Mouse (Mus musculus) retina, embryonic 14.5 days (tissue): ENCODE measurements around the gene Ap2b1.

Experiments
- DNase-seq: peaks from one replicate; pipeline ENCODE4 v3.0.0-alpha.2; 2015; ENCODE audit warnings: low spot score

Ap2b1 gene

DNA sequence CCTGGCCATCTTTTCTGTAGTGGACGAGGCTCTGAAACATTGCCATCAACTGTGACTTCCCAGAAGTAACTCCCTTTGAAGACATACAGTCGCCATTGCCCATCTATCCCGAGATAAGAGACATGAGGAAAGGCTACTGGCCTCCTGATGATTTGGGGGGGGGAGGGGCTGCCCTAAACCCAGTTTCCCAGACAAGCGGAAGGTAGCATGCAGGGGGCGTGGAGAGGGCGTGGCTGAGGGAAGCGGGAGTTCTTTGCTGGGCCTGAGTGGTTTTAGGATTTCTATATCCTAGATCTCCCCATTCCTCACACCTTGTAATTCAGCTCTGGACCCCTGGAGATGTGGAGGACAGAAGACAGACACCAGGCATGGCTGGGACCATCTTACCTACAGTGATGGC, 145.0 kb downstream of the Ap2b1 start:
- DNase-seq, result no peak

DNA sequence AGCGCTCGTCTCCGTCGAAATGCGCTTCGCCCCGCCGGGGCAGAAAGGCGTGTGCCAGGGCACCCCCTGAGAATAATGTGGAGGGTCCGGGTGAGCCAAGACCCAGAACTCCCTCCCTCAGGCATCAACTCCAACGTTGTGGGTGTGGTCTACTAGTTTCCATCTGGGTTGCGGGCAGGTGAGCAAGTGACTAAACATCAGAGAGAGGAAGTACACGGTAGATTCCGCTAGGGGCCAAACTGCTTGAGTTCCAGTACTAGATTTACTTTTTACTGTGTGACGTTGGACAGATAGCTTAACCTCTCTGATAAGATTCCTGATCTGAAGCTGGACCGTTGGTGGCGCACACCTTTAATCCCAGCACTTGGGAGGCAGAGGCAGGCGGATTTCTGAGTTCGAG, 146.2 kb downstream of the Ap2b1 start:
- no peak for DNase-seq

DNA sequence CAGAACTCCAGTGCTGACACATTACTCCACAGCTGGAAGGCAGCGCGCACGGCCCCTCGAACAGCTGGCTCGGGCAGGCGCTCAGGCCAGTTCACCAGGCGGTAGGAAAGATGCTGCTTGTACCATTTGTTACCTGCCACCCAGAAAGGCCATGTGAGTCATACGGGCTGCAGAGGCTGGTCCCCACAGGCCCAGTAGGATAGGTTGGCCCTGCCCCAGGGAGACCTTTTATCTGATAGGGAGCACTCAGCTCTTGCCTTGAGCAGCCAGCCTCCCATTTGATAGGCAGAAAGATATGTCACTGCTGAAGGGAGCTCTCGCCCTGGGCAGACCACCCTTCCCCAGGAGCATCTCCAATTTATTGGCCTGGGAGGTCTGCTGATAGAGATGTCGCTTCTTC, 148.8 kb downstream of the Ap2b1 start:
- DNase-seq, result no peak

DNA sequence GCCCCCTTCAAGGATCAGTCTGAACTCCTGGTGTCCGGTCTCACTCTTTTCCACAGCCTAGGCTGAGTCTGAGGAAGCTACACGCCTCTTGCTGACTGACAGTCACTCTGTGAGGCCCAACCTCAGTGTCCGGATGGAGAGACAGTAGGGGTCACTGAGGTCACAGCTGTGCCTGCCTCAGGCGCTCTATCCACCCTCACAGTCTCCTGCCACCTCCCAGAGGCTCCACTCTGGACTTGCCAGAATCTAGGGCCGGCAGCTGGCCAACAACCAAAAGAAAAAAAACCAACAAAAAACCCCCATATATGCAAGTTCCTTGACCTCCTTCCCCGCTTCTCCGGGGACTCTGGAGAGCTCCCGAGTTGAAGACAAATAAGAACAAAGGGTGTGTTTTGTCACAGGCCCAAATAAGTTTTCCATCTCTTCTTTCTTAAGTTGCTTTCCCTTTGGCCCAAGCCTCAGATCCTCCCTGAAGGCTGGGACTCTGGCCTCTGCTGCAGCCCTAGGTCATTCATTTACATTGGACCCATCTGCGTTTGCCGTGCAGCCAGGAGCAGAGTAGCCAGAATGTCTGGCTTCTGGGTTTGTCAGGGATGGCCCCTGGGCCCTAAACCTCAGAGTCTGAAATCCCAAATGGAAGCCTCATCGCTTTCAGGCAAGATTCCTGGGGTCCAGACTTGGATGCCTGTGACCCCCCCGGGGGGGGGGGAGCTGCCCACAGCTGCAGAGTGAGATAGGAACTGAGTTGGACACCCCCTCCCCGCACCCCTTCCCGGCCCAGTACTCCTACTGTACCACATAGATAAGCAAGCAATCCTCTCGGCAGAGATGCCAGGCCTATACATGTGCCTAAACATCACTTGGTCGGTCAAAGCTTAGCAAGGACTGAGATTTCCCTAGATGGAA, 149.4 kb downstream of the Ap2b1 start:
- no peak for DNase-seq

DNA sequence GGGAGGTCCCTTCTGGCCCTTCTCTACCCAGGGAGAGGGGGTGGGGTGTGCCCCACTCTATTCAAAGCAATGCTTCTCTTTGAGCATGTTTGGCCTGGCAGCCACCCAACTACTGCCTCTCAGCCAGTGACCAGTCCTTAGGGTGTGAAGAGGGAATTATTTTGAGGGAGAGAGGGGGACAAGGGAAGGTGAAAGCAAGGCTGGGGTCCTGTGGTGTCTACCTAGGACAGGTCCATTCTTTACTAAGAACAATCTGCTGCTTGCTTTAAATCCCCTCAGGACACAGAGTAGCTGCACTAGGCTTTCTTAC, 150.1 kb downstream of the Ap2b1 start:
- no peak for DNase-seq

DNA sequence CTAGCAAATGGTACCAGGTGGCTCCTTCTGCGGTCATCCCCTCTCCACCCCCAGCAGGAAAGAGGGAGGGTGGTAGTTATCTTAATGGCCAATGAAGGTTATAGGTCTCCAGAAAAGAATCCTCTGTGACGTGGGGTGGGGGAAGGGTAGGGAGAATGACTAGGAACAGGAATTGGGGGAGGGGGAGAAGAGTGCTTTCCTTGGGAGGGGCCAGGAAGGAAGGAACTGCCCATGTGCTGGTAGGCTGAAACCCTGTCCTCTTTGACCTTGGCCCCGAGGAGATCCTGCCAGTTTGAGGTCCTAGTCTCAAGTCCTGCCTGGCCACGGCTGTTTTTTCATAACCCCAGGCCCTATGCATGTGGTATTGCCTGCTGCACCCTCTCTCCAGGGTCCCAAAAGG, 150.5 kb downstream of the Ap2b1 start:
- DNase-seq, result no peak

DNA sequence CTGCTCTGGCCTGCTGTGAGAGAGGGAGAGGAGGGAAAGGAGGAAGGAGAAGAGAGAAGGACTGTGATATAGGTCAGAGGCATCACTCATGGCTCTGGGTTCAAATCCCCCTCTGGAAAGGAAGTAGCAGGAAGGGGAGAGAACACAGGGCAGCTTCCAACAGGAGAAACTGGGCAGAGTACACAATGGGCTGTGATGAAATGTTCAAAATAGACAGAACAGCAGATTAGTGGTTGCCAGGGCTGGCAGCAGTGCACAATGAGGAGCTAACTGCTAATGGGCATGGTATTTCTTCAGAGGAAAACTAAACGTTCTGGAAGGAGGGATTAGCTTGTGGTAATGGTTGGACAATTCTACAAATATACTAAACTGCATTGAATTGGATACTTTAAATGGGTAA, 151.7 kb downstream of the Ap2b1 start:
- DNase-seq, result no peak

DNA sequence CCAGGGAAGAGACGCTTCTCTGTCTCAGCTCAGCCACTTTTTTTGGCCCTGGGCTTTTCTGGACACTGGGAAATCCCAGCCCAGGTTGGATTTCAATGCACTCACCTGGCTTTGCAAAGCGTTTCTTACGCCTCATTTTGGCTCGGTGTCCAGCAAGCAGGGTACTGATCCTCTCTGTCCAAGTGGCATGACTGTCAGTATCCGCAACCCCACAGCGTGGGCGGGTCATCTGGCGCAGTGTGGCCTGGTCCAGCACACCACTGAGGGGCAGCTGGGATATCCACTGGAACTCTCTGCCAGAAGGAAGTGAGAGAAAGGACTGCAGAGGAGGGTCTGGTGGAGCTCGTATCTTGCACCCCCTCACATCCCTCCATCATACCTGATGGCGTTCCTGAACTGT, 152.5 kb downstream of the Ap2b1 start:
- no peak for DNase-seq

DNA sequence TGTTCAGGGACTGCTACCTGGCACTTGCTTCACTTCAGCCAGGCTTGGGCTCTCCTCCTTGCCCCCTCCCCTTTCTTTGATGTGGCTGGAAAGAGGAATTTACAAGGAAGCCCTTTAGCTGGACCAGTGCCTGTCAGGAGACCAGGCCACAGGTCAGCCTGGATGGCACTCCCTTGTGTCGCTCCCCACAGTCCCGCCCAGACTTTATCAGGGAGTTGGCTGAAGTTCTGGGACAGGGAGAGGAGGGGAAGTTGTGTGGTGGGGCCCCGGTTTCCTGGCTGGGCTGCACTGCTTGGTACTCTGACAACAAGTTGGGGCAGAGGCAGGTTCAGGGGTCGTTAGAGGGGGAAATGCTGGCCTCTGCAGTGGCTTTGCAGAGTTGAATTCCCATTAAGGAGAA, 155.7 kb downstream of the Ap2b1 start:
- DNase-seq, result no peak
